Comparison of ENCODE assay signal across 9 mouse cellular contexts in genomic region chr11:74946348-74946747, GRCm38 (mm10). TPM values are rescaled to one million over a fixed set of nuclear protein-coding genes. Genes with fewer than 3 reads are reported as not detected.
A peak's percentile ranks its signal among the peaks of the same experiment; 100 is the strongest.
DNase-seq lines count a peak whose midpoint lies in the region; ATAC-seq and TF ChIP-seq lines count a peak whose summit lies in the region.
"Had no signal": no experiment of that assay in that cellular context is flagged by ENCODE, and none has a peak within 500 bp of the region (broad histone marks: within the 10 kb centered on the region; RNA-seq: fewer than 3 reads in every experiment).

No protein-coding gene starts in this region.

- H3K4me3 ChIP-seq in liver, embryonic 14.5 days (ENCODE audit: insufficient read depth in 1 of 2, low read depth in 2 of 2, low read length in 2 of 2), result no peak overlapping the region
- H3K4me3 ChIP-seq: heart, embryonic 13.5 days had no signal

- H3K4me2 ChIP-seq in liver, embryonic 14.5 days (ENCODE audit: low read depth), result no peak overlapping the region
- H3K4me2 ChIP-seq: heart, embryonic 13.5 days had no signal

- H3K27ac ChIP-seq in liver, embryonic 14.5 days, result no peak overlapping the region
- H3K27ac ChIP-seq: heart, embryonic 13.5 days had no signal

- peak; percentile 54 for TF ChIP-seq CTCF in liver, embryonic 14.5 days (IDR thresholded peaks at IDR 0.05; ENCODE audit: low read depth)

- no peak; the same call in 1 of the 2 replicates for ATAC-seq in cerebellum, adult (ENCODE audit: insufficient number of reproducible peaks, low FRiP score, low TSS enrichment)
- no peak for ATAC-seq in liver, embryonic 14.5 days (ENCODE audit: insufficient read depth)

- no peaks in the 10 kb centered on the region for H3K4me1 ChIP-seq in liver, embryonic 14.5 days (replicated peaks; ENCODE audit: control insufficient read depth in 2 of 2, insufficient read depth in 2 of 2, low read length in 1 of 2)
- H3K4me1 ChIP-seq: heart, embryonic 13.5 days had no signal

- peak; percentile 25 for DNase-seq in cerebellum, adult 8-10 months
- DNase-seq in layer of hippocampus, adult 9-10 months (ENCODE audit: low spot score), result peak; percentile 68
- no peak for DNase-seq in layer of hippocampus, adult 8-10 months (ENCODE audit: low spot score in 2 of 2)
- DNase-seq in T-cell, adult 2 months (ENCODE audit: low spot score), result peak; percentile 20
- peak in 1 of 3 experiments; percentile 35 for DNase-seq in liver, embryonic 14.5 days (ENCODE audit: low read depth in 3 of 3, low spot score in 3 of 3)
- DNase-seq in spleen, postnatal 4 days (ENCODE audit: low spot score in 2 of 2), result no peak
- no peak for DNase-seq in spleen, postnatal 10 days (ENCODE audit: low spot score in 2 of 2)

- H3K27me3 ChIP-seq in liver, embryonic 14.5 days (ENCODE audit: control insufficient read depth, insufficient read depth, low read length), result no peaks in the 10 kb centered on the region
- H3K27me3 ChIP-seq: heart, embryonic 13.5 days had no signal

- 72% methylated on average over 3 of the region's 3 CpGs for WGBS in liver, embryonic 14.5 days (ENCODE audit: insufficient replicate concordance)

- H3K9ac ChIP-seq in liver, embryonic 14.5 days (replicated peaks), result no peak overlapping the region
- H3K9ac ChIP-seq: heart, embryonic 13.5 days had no signal

- peaks cover 11% of the 10 kb centered on the region for H3K36me3 ChIP-seq in liver, embryonic 14.5 days (replicated peaks; ENCODE audit: control insufficient read depth, insufficient read depth, low read depth)

- H3K9me3 ChIP-seq in liver, embryonic 14.5 days (ENCODE audit: control insufficient read depth, low read length), result no peaks in the 10 kb centered on the region
- H3K9me3 ChIP-seq: heart, embryonic 13.5 days had no signal

- no peak for TF ChIP-seq EP300 in liver, embryonic 14.5 days (IDR thresholded peaks at IDR 0.05; ENCODE audit: low read depth)

RNA-seq across cellular contexts. Expression of gene Srr, which starts 20.6 kb away (rescaled TPM):
- 10 to 100 TPM; 73.6 to 85.6 (median 83.0) TPM for total RNA-seq in layer of hippocampus, adult 8-10 months (2022)
- polyA plus RNA-seq in liver, embryonic 14.5 days (2012; rRNA removed), result 1.3 and 1.9 TPM in 2 replicates
- 4.6 and 5.3 TPM in 2 replicates for polyA plus RNA-seq in liver, embryonic 14.5 days (2014; fragmentation: Nextera tagmentation; extraction: Ambion mirVana)

RNA-seq across cellular contexts. Expression of gene Smg6, which starts 20.7 kb away (rescaled TPM):
- total RNA-seq in layer of hippocampus, adult 8-10 months (2022), result 10 to 100 TPM; 32.4 to 38.8 (median 36.3) TPM
- polyA plus RNA-seq in liver, embryonic 14.5 days (2012; rRNA removed), result 5.9 TPM in 2 replicates
- polyA plus RNA-seq in liver, embryonic 14.5 days (2014; fragmentation: Nextera tagmentation; extraction: Ambion mirVana), result 3.2 and 3.4 TPM in 2 replicates

RNA-seq across cellular contexts. Expression of gene Tsr1, which starts 48.5 kb away (rescaled TPM):
- total RNA-seq in layer of hippocampus, adult 8-10 months (2022), result 10 to 100 TPM; 33.1 to 38.4 (median 34.7) TPM
- 13.4 and 17.9 TPM in 2 replicates for polyA plus RNA-seq in liver, embryonic 14.5 days (2012; rRNA removed)
- polyA plus RNA-seq in liver, embryonic 14.5 days (2014; fragmentation: Nextera tagmentation; extraction: Ambion mirVana), result 26.3 and 29.4 TPM in 2 replicates

RNA-seq across cellular contexts. Expression of gene Sgsm2, which starts 49.5 kb away (rescaled TPM):
- 100 to 1,000 TPM in 1 of 4 experiments, 10 to 100 TPM in 3; 79.3 to 105 (median 92.2) TPM for total RNA-seq in layer of hippocampus, adult 8-10 months (2022)
- 2.6 and 2.7 TPM in 2 replicates for polyA plus RNA-seq in liver, embryonic 14.5 days (2012; rRNA removed)
- polyA plus RNA-seq in liver, embryonic 14.5 days (2014; fragmentation: Nextera tagmentation; extraction: Ambion mirVana), result 1.1 and 1.3 TPM in 2 replicates

Comparison
In these comparisons a context has a peak if more than half of its experiments do, and no peak if none do; other contexts are left out.
1. DNase-seq: peak in cerebellum, adult 8-10 months (single experiment), layer of hippocampus, adult 9-10 months (single experiment) and T-cell, adult 2 months (single experiment); none in layer of hippocampus, adult 8-10 months (0 of 2), spleen, postnatal 4 days (0 of 2) and spleen, postnatal 10 days (0 of 2).